Mouse (Mus musculus) liver, embryonic 12.5 days (tissue): ENCODE data around the gene Carnmt1. TPM values are rescaled to one million over a fixed set of nuclear protein-coding genes. Genes with fewer than 3 reads are reported as not detected.

Experiments used
- polyA plus RNA-seq: library from polyadenylated mRNA; unstranded; fragments of >200 nt; fragmentation: Nextera tagmentation; extraction: Ambion mirVana; gene quantifications from 2 replicates; pipeline ENCODE4 v1.2.1, GENCODE M21; 2016

Carnmt1 gene
- polyA plus RNA-seq, 1 experiment from 2014 or later, result 46.8 TPM

Other genes with a start within 250 kb of the Carnmt1 start
- gene Ostf1, start 38.9 kb upstream of the Carnmt1 start, polyA plus RNA-seq, result 60.8 and 65.1 TPM in 2 replicates
- gene Nmrk1, start 38.8 kb upstream of the Carnmt1 start, polyA plus RNA-seq, result 6.3 and 7.2 TPM in 2 replicates
- gene D030056L22Rik, start 42.4 kb downstream of the Carnmt1 start, polyA plus RNA-seq, result 50.8 and 53.0 TPM in 2 replicates
- gene Trpm6, start 79.2 kb downstream of the Carnmt1 start, polyA plus RNA-seq, result 0.05 TPM in 1 of 2 replicates, not detected in the other